Mouse (Mus musculus) heart, embryonic 13.5 days (tissue): Measurements from ENCODE around the gene Fam185a. TPM values are rescaled to one million over a fixed set of nuclear protein-coding genes. Genes with fewer than 3 reads are reported as not detected.

Experiments used
- ATAC-seq: fragments of 200-750 bp; cut with Nextera tagmentation; 2 replicates; pipeline ENCODE4 v1.8.0; 2017; ENCODE audit warnings: moderate TSS enrichment; ENCODE audit not compliant: insufficient number of reproducible peaks, low FRiP score, low TSS enrichment; ENCODE audit errors: extremely low read depth
- H3K27ac ChIP-seq: fragments of 300-500 bp; sonication (generic); replicated peaks from 2 replicates; pipeline ENCODE4 v1.5.1; 2015; ENCODE audit warnings: moderate library complexity, mild to moderate bottlenecking, inconsistent platforms
- H3K27me3 ChIP-seq: fragments of 300-500 bp; sonication (generic); replicated peaks from 2 replicates; pipeline ENCODE4 v1.6.1; 2015; ENCODE audit warnings: mild to moderate bottlenecking, inconsistent platforms
- H3K36me3 ChIP-seq: fragments of 300-500 bp; sonication (generic); 2 replicates; pipeline ENCODE4 v1.6.1; 2015; ENCODE audit warnings: mild to moderate bottlenecking, inconsistent platforms
- H3K4me1 ChIP-seq: fragments of 300-500 bp; sonication (generic); 2 replicates; pipeline ENCODE4 v1.6.1; 2015; ENCODE audit warnings: inconsistent platforms
- H3K4me2 ChIP-seq: fragments of 300-500 bp; sonication (generic); 2 replicates; pipeline ENCODE4 v1.6.1; 2015; ENCODE audit warnings: inconsistent platforms, mild to moderate bottlenecking, moderate library complexity
- H3K4me3 ChIP-seq: fragments of 300-500 bp; sonication (generic); 2 replicates; pipeline ENCODE4 v1.5.1; 2015; ENCODE audit warnings: moderate library complexity, mild to moderate bottlenecking, inconsistent platforms
- H3K9ac ChIP-seq: fragments of 300-500 bp; sonication (generic); 2 replicates; pipeline ENCODE4 v1.6.1; 2015; ENCODE audit warnings: inconsistent platforms, mild to moderate bottlenecking, moderate library complexity
- H3K9me3 ChIP-seq: fragments of 300-500 bp; sonication (generic); 2 replicates; pipeline ENCODE4 v1.6.1; 2016; ENCODE audit warnings: inconsistent platforms
- WGBS: fragments of 180-500 bp; shearing (Covaris S2); methylation state at CpG from one replicate; pipeline ENCODE4 v1.1.7; 2015; ENCODE audit warnings: mixed read lengths; 5-methylcytosine and 5-hydroxymethylcytosine counted together
- polyA plus RNA-seq: library from polyadenylated mRNA; unstranded; fragments of >200 nt; fragmentation: Nextera tagmentation; extraction: Ambion mirVana; gene quantifications from 2 replicates; pipeline ENCODE4 v1.2.1, GENCODE M21; 2015

Fam185a gene
- polyA plus RNA-seq, 1 experiment from 2014 or later: 7.3 TPM

DNA sequence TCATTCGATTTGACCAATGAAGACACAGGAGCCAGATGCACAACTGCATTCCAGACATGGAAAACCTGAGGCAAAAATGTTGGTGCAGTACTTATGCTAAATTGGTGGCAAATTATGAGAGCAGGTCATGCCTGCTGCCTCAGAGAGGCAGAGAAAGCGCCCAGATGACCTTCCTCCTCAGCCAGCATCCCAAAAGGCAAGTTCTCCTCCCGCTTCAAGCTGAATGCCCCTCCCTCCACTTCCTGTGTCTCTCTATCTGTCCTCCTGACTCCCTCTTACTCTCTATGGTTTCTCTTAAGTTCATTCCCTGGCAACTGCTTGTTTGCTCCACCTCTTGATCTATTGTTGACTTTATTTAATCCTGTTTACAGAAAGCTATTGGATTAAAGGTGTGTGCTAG is 70.0 kb downstream of the Fam185a start:
- no peak overlapping the region for H3K9ac ChIP-seq
- 55% methylated on average over 3 of the region's 3 CpGs for WGBS
- peaks cover 23% of the 10 kb centered on the region for H3K4me1 ChIP-seq
- H3K27me3 ChIP-seq: no peaks in the 10 kb centered on the region
- H3K4me2 ChIP-seq: no peak overlapping the region
- no peaks in the 10 kb centered on the region for H3K36me3 ChIP-seq
- H3K27ac ChIP-seq: no peak overlapping the region
- ATAC-seq: no peak
- no peak overlapping the region for H3K4me3 ChIP-seq
- H3K9me3 ChIP-seq: no peaks in the 10 kb centered on the region

DNA sequence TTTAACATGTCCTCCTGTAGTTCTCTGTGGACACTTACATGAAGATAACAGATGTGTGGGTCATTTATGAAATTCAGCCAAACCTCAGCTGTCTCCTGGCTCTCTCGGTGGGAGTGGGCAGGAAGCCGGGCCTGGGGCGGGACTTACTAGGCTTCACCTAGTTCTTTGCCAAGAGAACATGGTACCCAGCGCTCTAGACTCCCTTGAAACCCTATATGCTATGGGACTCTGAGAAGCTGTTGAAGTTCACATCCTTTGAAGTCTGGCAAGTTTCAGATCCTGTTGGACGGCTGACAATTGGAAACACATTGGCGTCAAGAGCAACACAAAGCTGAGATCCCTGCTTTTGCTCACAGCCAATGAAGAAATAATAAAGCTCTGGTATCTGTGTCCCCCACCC is 71.6 kb downstream of the Fam185a start:
- H3K4me1 ChIP-seq: peaks cover 16% of the 10 kb centered on the region
- H3K4me3 ChIP-seq: no peak overlapping the region
- H3K9me3 ChIP-seq: no peaks in the 10 kb centered on the region
- no peaks in the 10 kb centered on the region for H3K27me3 ChIP-seq
- H3K9ac ChIP-seq: no peak overlapping the region
- no peak overlapping the region for H3K4me2 ChIP-seq
- 50% methylated on average over 6 of the region's 6 CpGs for WGBS
- no peaks in the 10 kb centered on the region for H3K36me3 ChIP-seq
- ATAC-seq: no peak
- H3K27ac ChIP-seq: peak overlapping the region; percentile 29; the same call in 1 of the 2 replicates

DNA sequence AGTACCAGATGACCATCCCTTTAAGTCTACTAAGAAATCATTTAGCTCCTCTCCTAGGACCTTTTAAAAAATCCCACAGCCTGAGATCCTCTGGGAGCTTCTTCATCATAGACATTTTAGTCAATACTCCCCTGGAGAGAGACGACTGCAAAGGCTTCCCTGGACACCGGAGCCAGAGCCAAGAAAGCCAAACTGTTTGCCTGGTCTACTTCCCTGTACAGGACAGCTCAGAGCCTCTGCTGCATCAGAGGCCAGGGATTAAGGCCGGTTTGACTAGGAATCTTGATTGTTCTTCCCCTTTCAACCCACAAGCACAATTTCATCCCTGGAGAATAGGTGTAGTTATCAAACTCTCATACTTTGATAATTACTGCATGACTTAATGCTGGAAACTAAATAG is 72.1 kb downstream of the Fam185a start:
- H3K9me3 ChIP-seq: no peaks in the 10 kb centered on the region
- ATAC-seq: no peak
- H3K36me3 ChIP-seq: no peaks in the 10 kb centered on the region
- WGBS: 57% methylated on average over 3 of the region's 3 CpGs
- peak overlapping the region; percentile 29; the same call in 1 of the 2 replicates for H3K27ac ChIP-seq
- H3K4me2 ChIP-seq: no peak overlapping the region
- H3K9ac ChIP-seq: no peak overlapping the region
- H3K4me3 ChIP-seq: no peak overlapping the region
- H3K27me3 ChIP-seq: no peaks in the 10 kb centered on the region
- H3K4me1 ChIP-seq: peaks cover 16% of the 10 kb centered on the region

DNA sequence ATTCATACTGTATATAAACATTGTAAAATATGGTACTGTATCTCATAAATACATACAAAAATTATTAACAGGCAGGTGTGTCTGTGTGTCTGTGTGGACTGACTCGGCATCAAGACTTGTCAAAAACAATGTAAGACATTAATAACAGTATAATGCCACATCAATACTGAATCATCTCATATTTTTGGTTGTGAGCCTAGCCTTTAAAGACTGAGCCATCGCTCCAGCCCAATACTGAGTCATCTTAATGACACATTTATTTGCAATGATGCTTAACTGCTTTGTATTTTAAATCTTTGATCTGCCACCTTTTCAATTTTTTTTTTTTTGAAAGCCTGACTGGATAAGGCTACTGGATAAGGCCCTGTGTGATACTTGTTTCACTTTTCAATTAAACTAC is 73.7 kb downstream of the Fam185a start:
- H3K27me3 ChIP-seq: no peaks in the 10 kb centered on the region
- no peak overlapping the region for H3K4me2 ChIP-seq
- 85% methylated on average over 2 of the region's 2 CpGs for WGBS
- H3K4me1 ChIP-seq: peaks cover 16% of the 10 kb centered on the region
- H3K9ac ChIP-seq: no peak overlapping the region
- H3K9me3 ChIP-seq: no peaks in the 10 kb centered on the region
- H3K27ac ChIP-seq: no peak overlapping the region
- H3K36me3 ChIP-seq: no peaks in the 10 kb centered on the region
- ATAC-seq: no peak
- no peak overlapping the region for H3K4me3 ChIP-seq

DNA sequence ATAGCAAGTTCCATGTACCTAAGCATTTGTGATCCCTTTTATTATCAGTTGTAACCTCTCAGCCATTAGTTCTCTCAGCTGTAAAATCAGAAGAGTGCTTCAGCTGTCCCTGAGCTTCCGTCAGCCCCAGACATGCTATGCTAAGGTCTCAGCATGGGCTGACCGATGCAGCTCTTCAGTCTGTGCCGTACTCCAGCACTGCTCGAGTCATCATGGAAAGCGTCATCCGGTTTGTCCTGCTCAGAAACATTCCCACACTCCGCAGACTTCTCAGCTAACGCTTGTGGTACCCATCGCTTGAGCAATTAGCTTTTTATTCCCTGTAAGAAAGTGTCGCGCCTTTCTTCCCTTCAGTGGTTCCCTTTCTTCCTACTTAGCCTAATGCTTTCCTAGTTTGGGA is 74.2 kb downstream of the Fam185a start:
- Histone ChIP-seq H3K27me3 (no peaks in the 10 kb centered on the region), H3K4me2 (no peak overlapping the region)
- 80% methylated on average over 11 of the region's 11 CpGs for WGBS

DNA sequence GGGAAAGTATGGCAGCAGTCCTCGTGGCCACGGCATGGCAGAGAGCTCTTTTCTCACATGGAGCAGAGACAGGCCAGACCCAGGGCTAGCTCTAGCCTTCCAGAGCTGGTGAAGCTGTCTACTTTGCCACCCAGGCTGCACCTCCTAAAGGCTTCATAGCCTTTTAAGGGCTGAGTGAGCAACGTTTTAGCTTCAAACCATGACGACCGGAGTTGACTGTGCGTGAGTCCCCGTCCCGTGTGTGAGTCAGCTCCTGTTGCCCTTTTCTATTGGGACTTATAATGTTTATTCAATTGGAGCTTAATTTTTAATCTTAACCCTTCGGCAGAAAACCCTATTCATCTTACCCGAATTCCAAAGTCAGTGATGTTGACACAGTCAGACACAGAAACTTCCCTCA is 75.4 kb downstream of the Fam185a start:
- no peaks in the 10 kb centered on the region for H3K27me3 ChIP-seq
- H3K9ac ChIP-seq: no peak overlapping the region
- no peak overlapping the region for H3K27ac ChIP-seq
- WGBS: 75% methylated on average over 10 of the region's 10 CpGs
- no peaks in the 10 kb centered on the region for H3K9me3 ChIP-seq
- H3K4me2 ChIP-seq: no peak overlapping the region
- no peaks in the 10 kb centered on the region for H3K36me3 ChIP-seq
- H3K4me3 ChIP-seq: no peak overlapping the region
- no peak for ATAC-seq
- peaks cover 16% of the 10 kb centered on the region for H3K4me1 ChIP-seq

More for the DNA sequence above, 74.2 kb downstream of the Fam185a start:
- peaks cover 16% of the 10 kb centered on the region for H3K4me1 ChIP-seq
- ATAC-seq: no peak
- no peak overlapping the region for H3K4me3 ChIP-seq
- no peaks in the 10 kb centered on the region for H3K36me3 ChIP-seq
- H3K9me3 ChIP-seq: no peaks in the 10 kb centered on the region
- no peak overlapping the region for H3K9ac ChIP-seq
- no peak overlapping the region for H3K27ac ChIP-seq

DNA sequence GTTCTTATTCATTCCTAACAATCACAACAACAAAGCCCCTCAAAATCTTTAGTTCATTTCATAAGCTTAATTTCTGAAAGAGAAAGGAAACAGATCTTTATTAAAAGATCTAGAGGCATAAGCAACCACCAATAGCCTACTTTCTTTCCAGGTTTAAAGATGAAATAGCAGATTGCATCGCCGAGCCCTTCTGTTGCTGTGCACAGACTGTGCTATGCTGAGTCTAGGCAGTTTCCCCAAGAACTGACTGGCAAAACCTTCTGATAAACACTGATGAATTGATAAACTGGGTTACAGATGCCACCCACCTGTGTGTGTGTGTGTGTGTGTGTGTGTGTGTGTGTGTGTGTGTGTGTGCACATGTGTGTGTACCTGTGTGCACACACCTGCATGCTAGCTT is 76.2 kb downstream of the Fam185a start:
- H3K4me2 ChIP-seq: no peak overlapping the region
- H3K4me3 ChIP-seq: no peak overlapping the region
- no peaks in the 10 kb centered on the region for H3K36me3 ChIP-seq
- no peak for ATAC-seq
- 82% methylated on average over 2 of the region's 2 CpGs for WGBS
- no peak overlapping the region for H3K9ac ChIP-seq
- H3K27ac ChIP-seq: no peak overlapping the region
- H3K27me3 ChIP-seq: no peaks in the 10 kb centered on the region
- H3K4me1 ChIP-seq: peaks cover 13% of the 10 kb centered on the region
- no peaks in the 10 kb centered on the region for H3K9me3 ChIP-seq

DNA sequence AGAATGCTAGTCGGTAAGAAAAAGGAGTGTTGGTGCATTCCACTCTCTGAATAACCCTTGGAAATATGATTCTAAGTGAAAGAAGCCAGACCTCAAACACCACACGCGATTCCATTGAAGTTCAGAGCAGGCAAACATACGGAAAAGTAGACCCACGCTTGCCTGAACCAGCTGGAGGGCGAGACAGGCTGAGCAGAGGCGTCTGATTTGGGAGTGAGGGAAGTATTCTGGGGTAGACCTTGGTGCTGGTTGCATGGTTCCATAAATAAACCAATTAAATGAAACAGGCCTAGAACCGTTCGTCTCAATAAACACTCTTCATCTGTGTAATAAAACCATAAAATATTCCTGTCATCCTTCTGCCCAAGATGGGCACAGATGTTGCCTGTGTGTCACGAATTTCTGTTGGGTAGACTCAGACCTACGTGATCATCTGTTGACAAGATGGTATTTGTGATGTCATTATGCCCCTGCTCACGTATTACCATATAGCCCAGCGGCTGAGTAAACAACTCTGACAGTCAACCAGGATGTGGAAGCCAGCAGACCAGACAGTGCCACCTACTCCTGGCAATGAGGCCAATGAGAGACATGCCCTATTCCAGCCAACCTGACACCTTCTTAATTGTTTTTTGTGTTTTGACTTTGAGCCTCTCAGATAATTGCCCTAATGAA is 78.3 kb downstream of the Fam185a start:
- Histone ChIP-seq H3K27me3 (no peaks in the 10 kb centered on the region), H3K4me3 (no peak overlapping the region), H3K9ac (no peak overlapping the region), H3K4me1 (no peaks in the 10 kb centered on the region), H3K27ac (no peak overlapping the region), H3K4me2 (no peak overlapping the region), H3K9me3 (no peaks in the 10 kb centered on the region), H3K36me3 (no peaks in the 10 kb centered on the region)
- no peak for ATAC-seq
- 79% methylated on average over 13 of the region's 13 CpGs for WGBS

DNA sequence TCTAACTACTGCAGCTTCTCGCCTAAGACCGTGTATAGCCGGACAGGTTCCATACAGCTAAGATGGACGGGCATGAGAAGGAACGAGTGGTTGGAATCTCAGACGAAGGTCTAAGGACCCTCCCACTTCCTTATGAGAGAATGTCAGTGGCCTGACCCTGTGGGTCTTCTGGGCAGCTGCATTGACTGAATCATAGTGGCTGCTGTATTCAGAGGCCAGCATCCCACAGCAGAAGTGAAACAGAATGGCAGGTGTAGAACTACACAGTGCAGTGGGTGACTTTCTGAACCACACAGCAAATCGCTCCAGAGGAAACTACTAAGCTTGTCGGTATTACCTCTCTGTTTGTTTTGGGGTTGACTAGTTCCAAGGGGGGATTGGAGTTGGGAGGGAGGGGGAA is 80.4 kb downstream of the Fam185a start:
- Histone ChIP-seq H3K27me3 (no peaks in the 10 kb centered on the region), H3K9me3 (no peaks in the 10 kb centered on the region), H3K4me2 (no peak overlapping the region), H3K9ac (no peak overlapping the region), H3K4me1 (no peaks in the 10 kb centered on the region), H3K36me3 (no peaks in the 10 kb centered on the region), H3K4me3 (no peak overlapping the region), H3K27ac (no peak overlapping the region)
- no peak for ATAC-seq
- WGBS: 84% methylated on average over 8 of the region's 8 CpGs

DNA sequence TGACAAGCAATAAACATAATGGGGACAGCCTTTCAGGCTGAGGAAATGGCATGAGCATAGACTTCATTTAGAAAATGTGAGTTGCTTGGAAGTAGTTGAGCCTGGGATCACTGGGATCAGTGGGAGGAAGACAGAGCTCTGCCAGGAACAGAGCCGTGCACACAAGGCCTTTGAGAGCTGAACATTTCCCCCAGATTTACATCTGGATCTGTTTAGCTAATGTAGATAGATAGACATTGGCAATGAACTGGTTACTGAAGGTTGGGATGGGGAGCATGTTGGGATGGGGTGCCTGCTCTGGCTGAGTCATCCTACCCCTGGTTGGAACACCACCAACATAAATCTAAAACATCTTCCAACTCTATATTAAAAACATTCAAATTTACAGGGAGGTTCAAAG is 82.1 kb downstream of the Fam185a start:
- Histone ChIP-seq H3K36me3 (no peaks in the 10 kb centered on the region), H3K27ac (no peak overlapping the region), H3K4me1 (no peaks in the 10 kb centered on the region), H3K27me3 (no peaks in the 10 kb centered on the region), H3K4me2 (no peak overlapping the region), H3K9me3 (no peaks in the 10 kb centered on the region), H3K9ac (no peak overlapping the region), H3K4me3 (no peak overlapping the region)
- 62% methylated on average over 1 of the region's 1 CpGs for WGBS
- no peak for ATAC-seq

DNA sequence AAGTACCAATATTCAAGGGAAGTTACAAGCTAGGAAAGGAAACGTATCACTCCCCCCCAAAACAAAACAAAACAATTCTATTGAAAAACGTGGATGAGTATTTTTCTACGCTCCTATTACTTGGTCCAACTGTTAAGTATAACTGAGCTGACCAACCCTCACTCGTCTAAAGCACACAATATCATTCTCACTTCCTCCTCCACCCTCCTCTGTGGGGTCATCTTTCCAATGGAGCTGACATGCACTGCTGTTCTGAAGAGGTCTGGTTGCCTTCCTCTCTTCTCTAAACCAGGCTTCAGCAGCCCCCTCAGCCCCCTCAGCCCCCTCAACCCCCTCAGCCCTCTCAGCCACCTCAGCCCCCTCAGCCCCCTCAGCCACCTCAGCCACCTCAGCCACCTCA is 85.0 kb downstream of the Fam185a start:
- Histone ChIP-seq H3K4me3 (no peak overlapping the region), H3K27me3 (no peaks in the 10 kb centered on the region), H3K4me2 (no peak overlapping the region), H3K27ac (no peak overlapping the region), H3K9me3 (no peaks in the 10 kb centered on the region), H3K4me1 (peaks cover 17% of the 10 kb centered on the region), H3K9ac (no peak overlapping the region), H3K36me3 (no peaks in the 10 kb centered on the region)
- 63% methylated on average over 4 of the region's 4 CpGs for WGBS
- ATAC-seq: no peak

DNA sequence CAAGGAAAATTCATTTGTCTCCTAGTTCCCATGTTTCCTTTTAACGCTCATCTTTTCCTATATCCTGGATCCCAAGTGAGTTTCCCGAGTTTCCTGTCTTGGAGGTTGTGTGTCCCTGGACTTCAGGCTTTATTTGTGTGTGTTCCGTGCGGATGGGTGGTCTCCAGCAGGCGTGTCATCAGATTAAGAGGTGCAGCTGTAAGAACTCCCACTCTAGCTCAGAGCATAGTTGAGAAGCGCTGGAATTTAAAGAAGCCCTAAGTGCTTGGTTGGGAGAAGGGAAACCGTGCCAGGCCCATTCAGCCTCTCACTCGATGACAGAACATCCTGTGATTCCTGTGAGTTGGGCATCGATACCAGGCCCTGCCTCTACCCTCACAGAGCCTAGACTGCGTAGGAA is 88.6 kb downstream of the Fam185a start:
- 31% methylated on average over 10 of the region's 10 CpGs for WGBS
- ATAC-seq: no peak
- no peak overlapping the region for H3K4me3 ChIP-seq
- H3K9ac ChIP-seq: no peak overlapping the region
- no peak overlapping the region for H3K4me2 ChIP-seq
- no peaks in the 10 kb centered on the region for H3K9me3 ChIP-seq
- H3K27me3 ChIP-seq: no peaks in the 10 kb centered on the region
- peaks cover 17% of the 10 kb centered on the region for H3K4me1 ChIP-seq
- peak overlapping the region; percentile 46; the same call in 1 of the 2 replicates for H3K27ac ChIP-seq
- no peaks in the 10 kb centered on the region for H3K36me3 ChIP-seq
